Mouse (Mus musculus): Measurements from ENCODE around the gene Gng7. TPM values are rescaled to one million over a fixed set of nuclear protein-coding genes. Genes with fewer than 3 reads are reported as not detected.

Gng7 gene
- polyA plus RNA-seq, 1 experiment from 2014 or later = 2.1 TPM

GRCm38 (mm10) chr10:81022744-81023143 lies 8.0 kb upstream of the Gng7 start:
- Histone ChIP-seq H3K4me3 (ENCODE audit: low read depth, low read length) (no peak overlapping the region), H3K36me3 (ENCODE audit: control insufficient read depth, insufficient read depth, low read length) (no peaks in the 10 kb centered on the region), H3K27ac (ENCODE audit: low read depth, low read length) (no peak overlapping the region), H3K9me3 (ENCODE audit: control insufficient read depth, low read length) (no peaks in the 10 kb centered on the region), H3K27me3 (replicated peaks; ENCODE audit: control insufficient read depth, insufficient read depth, low read length) (peaks cover 50% of the 10 kb centered on the region), H3K9ac (ENCODE audit: low read depth, low read length) (no peak overlapping the region), H3K4me1 (replicated peaks; ENCODE audit: control insufficient read depth, insufficient read depth, low read length) (peaks cover 8% of the 10 kb centered on the region), H3K4me2 (no peak overlapping the region)
- WGBS = 45% methylated on average over 8 of the region's 8 CpGs
- ATAC-seq (replicated peaks; ENCODE audit: low FRiP score) (no peak), DNase-seq (ENCODE audit: low spot score) (no peak)

GRCm38 (mm10) chr10:81021547-81022110 lies 6.9 kb upstream of the Gng7 start:
- no peak overlapping the region; the same call in 1 of the 2 replicates for H3K4me2 ChIP-seq
- H3K9ac ChIP-seq (ENCODE audit: low read depth, low read length) = no peak overlapping the region
- H3K27me3 ChIP-seq (replicated peaks; ENCODE audit: control insufficient read depth, insufficient read depth, low read length) = peaks cover 50% of the 10 kb centered on the region
- H3K4me3 ChIP-seq (ENCODE audit: low read depth, low read length) = no peak overlapping the region
- H3K27ac ChIP-seq (ENCODE audit: low read depth, low read length) = no peak overlapping the region
- no peaks in the 10 kb centered on the region for H3K9me3 ChIP-seq (ENCODE audit: control insufficient read depth, low read length)
- ATAC-seq (replicated peaks; ENCODE audit: low FRiP score) (no peak), DNase-seq (ENCODE audit: low spot score) (no peak)
- peaks cover 6% of the 10 kb centered on the region for H3K4me1 ChIP-seq (replicated peaks; ENCODE audit: control insufficient read depth, insufficient read depth, low read length)
- H3K36me3 ChIP-seq (ENCODE audit: control insufficient read depth, insufficient read depth, low read length) = no peaks in the 10 kb centered on the region
- WGBS = 13% methylated on average over 26 of the region's 26 CpGs

DNA sequence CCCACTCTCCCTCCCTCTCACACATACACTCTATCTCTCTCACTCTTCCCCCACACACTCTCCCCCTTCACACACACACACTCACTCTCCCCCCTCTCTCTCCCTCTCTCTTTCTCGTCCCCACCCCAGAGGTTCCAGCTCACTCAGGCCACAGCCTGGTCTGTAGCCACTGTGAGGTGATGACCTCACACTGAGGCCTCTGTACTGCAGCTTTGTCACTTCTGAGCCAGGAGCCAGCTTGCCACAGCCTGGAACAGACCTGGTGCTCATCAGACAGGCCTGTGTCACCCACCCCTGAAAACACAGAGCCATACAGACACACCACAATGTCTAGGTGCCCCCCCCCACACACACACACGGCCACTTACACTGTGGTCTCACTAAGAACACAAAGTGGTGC lies 5.5 kb upstream of the Gng7 start:
- H3K4me3 ChIP-seq (ENCODE audit: low read depth, low read length) = no peak overlapping the region
- 49% methylated on average over 2 of the region's 2 CpGs for WGBS
- H3K27ac ChIP-seq (ENCODE audit: low read depth, low read length) = no peak overlapping the region
- H3K4me2 ChIP-seq = no peak overlapping the region
- peaks cover 43% of the 10 kb centered on the region for H3K27me3 ChIP-seq (replicated peaks; ENCODE audit: control insufficient read depth, insufficient read depth, low read length)
- no peaks in the 10 kb centered on the region for H3K36me3 ChIP-seq (ENCODE audit: control insufficient read depth, insufficient read depth, low read length)
- DNase-seq (ENCODE audit: low spot score) (no peak), ATAC-seq (replicated peaks; ENCODE audit: low FRiP score) (no peak)
- H3K9ac ChIP-seq (ENCODE audit: low read depth, low read length) = no peak overlapping the region
- H3K4me1 ChIP-seq (replicated peaks; ENCODE audit: control insufficient read depth, insufficient read depth, low read length) = peaks cover 4% of the 10 kb centered on the region
- no peaks in the 10 kb centered on the region for H3K9me3 ChIP-seq (ENCODE audit: control insufficient read depth, low read length)

- H3K36me3 ChIP-seq (ENCODE audit: control insufficient read depth, insufficient read depth, low read length) = no peaks in the 10 kb centered on the region
- ATAC-seq (replicated peaks; ENCODE audit: low FRiP score) (no peak), DNase-seq (ENCODE audit: low spot score) (no peak)
- WGBS = 67% methylated on average over 6 of the region's 6 CpGs
- no peak overlapping the region for H3K4me2 ChIP-seq
- peaks cover 38% of the 10 kb centered on the region for H3K27me3 ChIP-seq (replicated peaks; ENCODE audit: control insufficient read depth, insufficient read depth, low read length)
- no peaks in the 10 kb centered on the region for H3K9me3 ChIP-seq (ENCODE audit: control insufficient read depth, low read length)
- no peak overlapping the region for H3K4me3 ChIP-seq (ENCODE audit: low read depth, low read length)
- H3K27ac ChIP-seq (ENCODE audit: low read depth, low read length) = no peak overlapping the region
- H3K9ac ChIP-seq (ENCODE audit: low read depth, low read length) = no peak overlapping the region
- no peaks in the 10 kb centered on the region for H3K4me1 ChIP-seq (replicated peaks; ENCODE audit: control insufficient read depth, insufficient read depth, low read length)
Observed at GRCm38 (mm10) chr10:81019687-81020086, 4.9 kb upstream of the Gng7 start.

- Histone ChIP-seq H3K9ac (ENCODE audit: low read depth, low read length) (no peak overlapping the region), H3K9me3 (ENCODE audit: control insufficient read depth, low read length) (no peaks in the 10 kb centered on the region), H3K36me3 (ENCODE audit: control insufficient read depth, insufficient read depth, low read length) (no peaks in the 10 kb centered on the region), H3K27ac (ENCODE audit: low read depth, low read length) (no peak overlapping the region), H3K4me1 (replicated peaks; ENCODE audit: control insufficient read depth, insufficient read depth, low read length) (0 out of 2 replicates have a peak, but pooled peaks cover 4% of the 10 kb centered on the region), H3K4me2 (no peak overlapping the region), H3K27me3 (replicated peaks; ENCODE audit: control insufficient read depth, insufficient read depth, low read length) (peaks cover 27% of the 10 kb centered on the region), H3K4me3 (ENCODE audit: low read depth, low read length) (no peak overlapping the region)
- DNase-seq (ENCODE audit: low spot score) = no peak
- ATAC-seq (replicated peaks; ENCODE audit: low FRiP score) = no peak
- WGBS = 34% methylated on average over 10 of the region's 10 CpGs
Observed at GRCm38 (mm10) chr10:81018326-81018725, 3.6 kb upstream of the Gng7 start.

DNA sequence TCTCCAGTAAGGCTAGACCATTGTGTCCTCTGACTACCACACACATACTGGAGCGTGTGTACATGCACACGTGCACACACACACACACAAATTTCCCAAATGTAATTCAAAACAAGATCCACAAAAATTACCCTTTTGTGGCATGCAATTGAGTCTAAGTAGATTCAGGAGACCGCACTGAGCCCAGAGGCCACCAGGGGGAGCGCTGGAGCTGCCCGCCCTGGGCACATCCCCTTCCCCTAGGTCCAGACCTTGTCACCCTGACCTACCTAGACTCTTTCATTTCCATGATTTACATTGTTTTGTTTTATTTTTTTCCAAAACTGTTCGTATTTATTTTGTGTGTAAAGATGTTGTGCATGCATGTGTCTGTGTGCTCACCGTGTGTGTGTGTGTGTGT lies 1.9 kb upstream of the Gng7 start:
- 0 out of 2 replicates have a peak, but pooled peaks cover 4% of the 10 kb centered on the region for H3K4me1 ChIP-seq (replicated peaks; ENCODE audit: control insufficient read depth, insufficient read depth, low read length)
- H3K36me3 ChIP-seq (ENCODE audit: control insufficient read depth, insufficient read depth, low read length) = no peaks in the 10 kb centered on the region
- no peak for ATAC-seq (replicated peaks; ENCODE audit: low FRiP score)
- no peak overlapping the region for H3K4me2 ChIP-seq
- H3K9ac ChIP-seq (ENCODE audit: low read depth, low read length) = no peak overlapping the region
- 9% methylated on average over 7 of the region's 7 CpGs for WGBS
- peak; percentile 59 for DNase-seq (ENCODE audit: low spot score)
- no peaks in the 10 kb centered on the region for H3K9me3 ChIP-seq (ENCODE audit: control insufficient read depth, low read length)
- no peak overlapping the region for H3K27ac ChIP-seq (ENCODE audit: low read depth, low read length)
- H3K4me3 ChIP-seq (ENCODE audit: low read depth, low read length) = no peak overlapping the region
- peaks cover 12% of the 10 kb centered on the region for H3K27me3 ChIP-seq (replicated peaks; ENCODE audit: control insufficient read depth, insufficient read depth, low read length)

- no peak overlapping the region for H3K9ac ChIP-seq (ENCODE audit: low read depth, low read length)
- WGBS = 84% methylated on average over 2 of the region's 2 CpGs
- peaks cover 4% of the 10 kb centered on the region; the same call in 1 of the 2 replicates for H3K27me3 ChIP-seq (replicated peaks; ENCODE audit: control insufficient read depth, insufficient read depth, low read length)
- no peak overlapping the region for H3K27ac ChIP-seq (ENCODE audit: low read depth, low read length)
- H3K4me1 ChIP-seq (replicated peaks; ENCODE audit: control insufficient read depth, insufficient read depth, low read length) = 0 out of 2 replicates have a peak, but pooled peaks cover 4% of the 10 kb centered on the region
- H3K4me3 ChIP-seq (ENCODE audit: low read depth, low read length) = no peak overlapping the region
- DNase-seq (ENCODE audit: low spot score) (no peak), ATAC-seq (replicated peaks; ENCODE audit: low FRiP score) (no peak)
- H3K36me3 ChIP-seq (ENCODE audit: control insufficient read depth, insufficient read depth, low read length) = no peaks in the 10 kb centered on the region
- H3K4me2 ChIP-seq = no peak overlapping the region
- no peaks in the 10 kb centered on the region for H3K9me3 ChIP-seq (ENCODE audit: control insufficient read depth, low read length)
Observed at GRCm38 (mm10) chr10:81015666-81016065, 921 bp upstream of the Gng7 start.

DNA sequence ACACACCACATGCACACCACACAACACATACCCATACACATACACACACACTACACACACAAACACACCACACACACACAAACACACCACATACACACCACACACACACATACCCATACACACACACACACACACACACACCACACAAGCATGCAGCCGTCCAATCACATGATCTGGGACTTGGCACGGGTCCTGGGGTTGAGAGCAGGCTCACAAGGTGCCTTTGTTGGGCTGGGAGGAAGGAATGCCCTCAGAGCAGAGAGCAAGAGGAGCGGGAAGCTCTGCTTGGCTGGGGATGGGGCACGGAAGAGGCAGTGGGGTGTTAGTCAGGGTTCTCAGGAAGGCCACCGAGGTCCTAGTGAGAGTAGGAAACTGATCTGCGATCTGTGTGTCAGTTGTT lies 3.9 kb downstream of the Gng7 start:
- Histone ChIP-seq H3K36me3 (ENCODE audit: control insufficient read depth, insufficient read depth, low read length) (no peaks in the 10 kb centered on the region), H3K9ac (ENCODE audit: low read depth, low read length) (no peak overlapping the region), H3K4me3 (ENCODE audit: low read depth, low read length) (no peak overlapping the region), H3K4me1 (replicated peaks; ENCODE audit: control insufficient read depth, insufficient read depth, low read length) (peaks cover 4% of the 10 kb centered on the region; the same call in 1 of the 2 replicates), H3K9me3 (ENCODE audit: control insufficient read depth, low read length) (no peaks in the 10 kb centered on the region), H3K27ac (ENCODE audit: low read depth, low read length) (no peak overlapping the region), H3K27me3 (replicated peaks; ENCODE audit: control insufficient read depth, insufficient read depth, low read length) (0 out of 2 replicates have a peak, but pooled peaks cover 4% of the 10 kb centered on the region), H3K4me2 (no peak overlapping the region)
- DNase-seq (ENCODE audit: low spot score) = no peak
- WGBS = 71% methylated on average over 6 of the region's 6 CpGs
- ATAC-seq (replicated peaks; ENCODE audit: low FRiP score) = no peak

- H3K4me1 ChIP-seq (replicated peaks; ENCODE audit: control insufficient read depth, insufficient read depth, low read length) = no peaks in the 10 kb centered on the region; the same call in 1 of the 2 replicates
- ATAC-seq (replicated peaks; ENCODE audit: low FRiP score) = no peak
- H3K4me2 ChIP-seq = no peak overlapping the region
- no peaks in the 10 kb centered on the region for H3K27me3 ChIP-seq (replicated peaks; ENCODE audit: control insufficient read depth, insufficient read depth, low read length)
- 35% methylated on average over 7 of the region's 7 CpGs for WGBS
- H3K27ac ChIP-seq (ENCODE audit: low read depth, low read length) = no peak overlapping the region
- H3K36me3 ChIP-seq (ENCODE audit: control insufficient read depth, insufficient read depth, low read length) = no peaks in the 10 kb centered on the region
- H3K9ac ChIP-seq (ENCODE audit: low read depth, low read length) = no peak overlapping the region
- H3K9me3 ChIP-seq (ENCODE audit: control insufficient read depth, low read length) = no peaks in the 10 kb centered on the region
- DNase-seq (ENCODE audit: low spot score) = no peak
- H3K4me3 ChIP-seq (ENCODE audit: low read depth, low read length) = no peak overlapping the region
Observed at GRCm38 (mm10) chr10:81007240-81007639, 7.5 kb downstream of the Gng7 start.

Data from liver, embryonic 11.5 days (tissue).